Mouse (Mus musculus) midbrain, embryonic 14.5 days (tissue): ENCODE data around the gene Ikzf1. TPM values are rescaled to one million over a fixed set of nuclear protein-coding genes. Genes with fewer than 3 reads are reported as not detected.
A peak's percentile ranks its signal among the peaks of the same experiment; 100 is the strongest.

ENCODE experiments used
- ATAC-seq: fragments of 200-750 bp; cut with Nextera tagmentation; 2 replicates; pipeline ENCODE4 v1.8.0; 2017; ENCODE audit warnings: moderate number of reproducible peaks, moderate library complexity; ENCODE audit not compliant: low FRiP score, low TSS enrichment
- DNase-seq: peaks from one replicate; pipeline ENCODE4 v3.0.0-alpha.2; 2015
- H3K27ac ChIP-seq: fragments of 300-500 bp; sonication (generic); replicated peaks from 2 replicates; pipeline ENCODE4 v1.5.1; 2014; ENCODE audit warnings: mild to moderate bottlenecking, low read depth, low read length, moderate library complexity
- H3K27me3 ChIP-seq: fragments of 300-500 bp; sonication (generic); 2 replicates; pipeline ENCODE4 v1.6.1; 2014; ENCODE audit warnings: low read length, control low read depth, mixed read lengths; ENCODE audit not compliant: control insufficient read depth, insufficient read depth
- H3K36me3 ChIP-seq: fragments of 300-500 bp; sonication (generic); 2 replicates; pipeline ENCODE4 v1.6.1; 2014; ENCODE audit warnings: low read length, control low read depth; ENCODE audit not compliant: control insufficient read depth, insufficient read depth
- H3K4me1 ChIP-seq: fragments of 300-500 bp; sonication (generic); 2 replicates; pipeline ENCODE4 v1.6.1; 2014; ENCODE audit warnings: mild to moderate bottlenecking, antibody characterized with exemption, low read length, control low read depth; ENCODE audit not compliant: control insufficient read depth, insufficient read depth
- H3K4me2 ChIP-seq: fragments of 300-500 bp; sonication (generic); 2 replicates; pipeline ENCODE4 v1.6.1; 2014; ENCODE audit warnings: mild to moderate bottlenecking, low read length, moderate library complexity
- H3K4me3 ChIP-seq: fragments of 300-500 bp; sonication (generic); replicated peaks from 2 replicates; pipeline ENCODE4 v1.5.1; 2014; ENCODE audit warnings: low read depth, low read length
- H3K9ac ChIP-seq: fragments of 300-500 bp; sonication (generic); replicated peaks from 2 replicates; pipeline ENCODE4 v1.6.1; 2014; ENCODE audit warnings: mild to moderate bottlenecking, low read length, moderate library complexity
- H3K9me3 ChIP-seq: fragments of 300-500 bp; sonication (generic); 2 replicates; pipeline ENCODE4 v1.6.1; 2016; ENCODE audit warnings: low read length, control low read depth, mixed read lengths; ENCODE audit not compliant: control insufficient read depth
- WGBS: fragments of 180-500 bp; shearing (Covaris S2); extraction: QIAGEN DNeasy Blood & Tissue Kit; methylation state at CpG from one replicate; pipeline ENCODE4 v1.1.7; 2014; 5-methylcytosine and 5-hydroxymethylcytosine counted together
- polyA plus RNA-seq: library from polyadenylated mRNA; unstranded; fragments of >200 nt; fragmentation: Nextera tagmentation; extraction: Ambion mirVana; gene quantifications from 2 replicates; pipeline ENCODE4 v1.2.1, GENCODE M21; 2014

The Ikzf1 gene
- polyA plus RNA-seq, 1 experiment from 2014 or later, result 2.6 TPM

DNA sequence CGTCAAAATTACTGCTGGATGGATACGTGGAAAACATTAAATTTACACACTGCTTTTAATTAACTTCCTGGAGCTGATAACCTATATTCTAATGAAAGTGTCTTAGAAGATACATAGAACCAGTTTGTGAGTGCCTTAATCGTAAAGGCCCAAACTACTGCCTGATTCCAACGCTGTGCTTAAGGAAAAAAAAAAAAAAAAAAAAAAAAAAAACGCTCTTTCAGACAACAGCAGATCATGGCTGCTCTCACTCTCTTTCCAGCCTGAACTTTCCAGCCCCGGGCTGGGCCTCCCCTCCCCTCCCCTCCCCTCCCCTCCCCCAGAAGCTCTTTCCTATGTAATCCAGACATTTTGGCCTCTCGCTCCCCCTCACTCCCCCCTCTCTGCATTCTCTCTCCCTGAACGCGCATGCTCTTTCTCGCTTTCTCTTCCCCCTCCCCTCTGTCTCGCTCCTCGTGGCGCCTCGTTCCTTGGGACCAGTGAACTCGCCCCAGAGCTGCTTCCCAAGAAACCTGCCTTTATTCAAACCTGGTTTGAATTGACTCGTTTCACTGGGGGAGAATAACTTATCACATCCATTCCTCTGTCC lies 136.7 kb downstream of the Ikzf1 start:
- Histone ChIP-seq H3K27ac (peak overlapping the region; percentile 80), H3K36me3 (no peaks in the 10 kb centered on the region), H3K4me2 (peak overlapping the region; percentile 40), H3K27me3 (no peaks in the 10 kb centered on the region), H3K4me3 (no peak overlapping the region), H3K9me3 (no peaks in the 10 kb centered on the region), H3K9ac (peak overlapping the region; percentile 36; the same call in 1 of the 2 replicates), H3K4me1 (peaks cover 20% of the 10 kb centered on the region)
- whole genome bisulfite sequencing, result 6% methylated on average over 16 of the region's 16 CpGs
- ATAC-seq (peak; percentile 79), DNase-seq (peak; percentile 93)

Other genes starting within 250 kb of the Ikzf1 start
- gene Spata48, start 222.9 kb upstream of the Ikzf1 start, polyA plus RNA-seq, result 0.76 and 0.86 TPM in 2 replicates
- 1.1 and 1.2 TPM in 2 replicates for gene Zpbp, start 222.6 kb upstream of the Ikzf1 start, polyA plus RNA-seq
- not detected in 2 replicates for gene 4930512M02Rik, start 57.2 kb upstream of the Ikzf1 start, polyA plus RNA-seq
- gene Fignl1, start 124.0 kb downstream of the Ikzf1 start, polyA plus RNA-seq, result 7.1 and 16.3 TPM in 2 replicates
- gene Ddc, start 213.1 kb downstream of the Ikzf1 start, polyA plus RNA-seq, result 24.0 and 25.3 TPM in 2 replicates